Mouse (Mus musculus): ENCODE measurements at regions not wholly inside any gene's neighbourhood (a gene's known extent, or its start where the extent isn't known, plus 50 kb on each side); places are given as distances from the start of the nearest gene placed in this dataset.
"Not testable (repeated sequence)": the region's sequence is repeated elsewhere in the genome, so short reads cannot be mapped to it uniquely, and the experiment has no call there.

GRCm38 (mm10) chr9:98186757-98187300, 100.4 kb upstream of the Nmnat3 start:
- H3K4me3 ChIP-seq: no peak overlapping the region
- DNase-seq (ENCODE audit: extremely low spot score in 1 of 2, low spot score in 2 of 2): no peak
- no peak for TF ChIP-seq CTCF (IDR thresholded peaks at IDR 0.05)
- intact Hi-C loops (cut with DNase I): no loop called here
- no peak overlapping the region for H3K27ac ChIP-seq

DNA sequence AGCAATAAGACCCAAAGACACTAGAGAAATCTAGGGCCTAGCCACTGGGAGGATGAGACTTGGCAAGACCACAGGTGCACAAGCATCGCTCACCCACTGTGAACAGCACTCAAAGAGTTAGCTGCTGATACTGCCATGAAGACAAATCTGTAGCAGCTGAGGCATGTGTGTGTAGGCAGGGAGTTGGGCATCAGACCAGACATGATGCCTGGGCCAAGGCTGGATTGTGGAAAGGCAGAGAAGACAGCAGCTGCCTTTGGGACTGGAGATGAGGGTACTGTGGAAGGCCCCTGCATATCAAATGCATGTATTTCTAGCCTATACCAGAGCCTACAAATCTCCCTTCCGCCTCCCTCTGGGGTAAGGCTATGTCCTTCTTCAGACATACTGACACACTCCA, 92.9 kb upstream of the Nmnat3 start:
- intact Hi-C loops (cut with DNase I): no loop called here
- H3K4me3 ChIP-seq: no peak overlapping the region
- DNase-seq (ENCODE audit: extremely low spot score in 1 of 2, low spot score in 2 of 2): peak; percentile 13 to 53
- H3K27ac ChIP-seq: peak overlapping the region; percentile 58
- TF ChIP-seq CTCF (IDR thresholded peaks at IDR 0.05): no peak; the same call in 1 of the 2 replicates

DNA sequence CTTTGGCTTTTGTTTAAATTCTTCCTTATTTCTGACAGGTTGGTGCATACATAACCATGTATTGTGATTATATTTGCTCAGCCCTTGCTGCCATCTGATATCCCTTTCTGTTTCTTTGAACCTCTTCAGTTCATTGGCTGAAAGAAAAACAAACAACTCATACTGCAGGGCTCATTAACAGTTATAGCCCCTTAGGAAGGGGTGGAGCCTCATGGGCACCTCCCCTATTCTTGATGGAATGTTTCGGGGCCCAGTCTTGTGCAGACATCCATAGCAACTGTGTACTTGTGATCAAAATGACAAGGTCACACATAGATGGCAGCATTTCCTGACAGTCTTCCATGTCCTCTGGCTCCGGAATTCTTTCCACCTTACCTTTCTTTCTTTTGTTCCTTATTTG, 68.4 kb upstream of the Nmnat3 start:
- intact Hi-C loops (cut with DNase I): no loop called here
- no peak overlapping the region for H3K4me3 ChIP-seq
- TF ChIP-seq CTCF (IDR thresholded peaks at IDR 0.05): no peak
- H3K27ac ChIP-seq: no peak overlapping the region
- no peak for DNase-seq (ENCODE audit: extremely low spot score in 1 of 2, low spot score in 2 of 2)

- TF ChIP-seq CTCF (IDR thresholded peaks at IDR 0.05): no peak
- Histone ChIP-seq H3K27ac (no peak overlapping the region), H3K4me3 (no peak overlapping the region)
- no peak for DNase-seq (ENCODE audit: extremely low spot score in 1 of 2, low spot score in 2 of 2)
- intact Hi-C loops (cut with DNase I): no loop called here
Measured at GRCm38 (mm10) chr9:98220367-98220766, 66.9 kb upstream of the Nmnat3 start.

DNA sequence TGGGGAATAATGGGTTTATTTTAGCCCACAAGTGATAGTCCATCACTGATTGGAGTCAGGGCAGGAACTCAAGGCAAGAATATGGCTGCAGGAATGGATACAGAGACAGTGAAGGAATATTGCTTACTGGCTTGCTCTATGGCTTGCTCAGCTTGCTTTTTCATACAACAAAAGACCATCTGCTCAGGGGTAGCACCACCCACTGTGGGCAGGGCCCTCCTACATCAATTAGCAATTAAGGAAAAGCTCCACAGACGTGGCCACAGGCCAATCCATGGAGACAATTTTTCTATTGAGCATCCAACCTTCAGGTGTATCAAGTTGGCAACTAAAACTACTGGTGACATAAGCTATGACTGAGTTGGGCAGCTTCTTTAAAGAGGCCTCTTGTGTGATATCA, 65.5 kb upstream of the Nmnat3 start:
- Histone ChIP-seq H3K4me3 (no peak overlapping the region), H3K27ac (no peak overlapping the region)
- no peak for DNase-seq (ENCODE audit: extremely low spot score in 1 of 2, low spot score in 2 of 2)
- intact Hi-C loops (cut with DNase I): no loop called here
- no peak for TF ChIP-seq CTCF (IDR thresholded peaks at IDR 0.05)

GRCm38 (mm10) chr9:98228226-98228625, 59.0 kb upstream of the Nmnat3 start:
- DNase-seq (ENCODE audit: extremely low spot score in 1 of 2, low spot score in 2 of 2): no peak
- H3K4me3 ChIP-seq: no peak overlapping the region
- no peak overlapping the region for H3K27ac ChIP-seq
- no peak for TF ChIP-seq CTCF (IDR thresholded peaks at IDR 0.05)
- intact Hi-C loops (cut with DNase I): no loop called here

GRCm38 (mm10) chr9:98228907-98229306, 58.3 kb upstream of the Nmnat3 start:
- no peak for DNase-seq (ENCODE audit: extremely low spot score in 1 of 2, low spot score in 2 of 2)
- no peak overlapping the region for H3K4me3 ChIP-seq
- no peak for TF ChIP-seq CTCF (IDR thresholded peaks at IDR 0.05)
- intact Hi-C loops (cut with DNase I): no loop called here
- no peak overlapping the region for H3K27ac ChIP-seq

DNA sequence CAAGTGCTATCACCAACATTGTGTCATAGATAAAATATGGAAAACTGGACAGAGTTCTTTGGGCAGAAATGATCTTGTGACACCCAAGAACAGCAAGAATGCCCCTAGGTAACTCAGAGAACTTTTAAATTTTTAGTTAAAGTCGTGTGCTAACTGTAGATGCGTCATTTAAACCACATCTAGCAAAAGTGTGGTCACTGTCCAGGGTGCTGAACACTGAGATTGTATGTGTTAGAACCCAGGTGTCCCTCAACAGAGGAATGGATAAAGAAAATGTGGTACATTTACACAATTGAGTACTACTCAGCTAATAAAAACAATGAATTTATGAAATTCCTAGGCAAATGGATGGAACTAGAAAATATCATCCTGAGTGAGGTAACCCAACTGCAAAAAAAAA, 52.5 kb upstream of the Nmnat3 start:
- intact Hi-C loops (cut with DNase I); H3K27ac ChIP-seq; DNase-seq (ENCODE audit: extremely low spot score in 1 of 2, low spot score in 2 of 2); H3K4me3 ChIP-seq: not testable (repeated sequence)

Data from left cerebral cortex, adult 2 months (tissue).